Mouse (Mus musculus): ENCODE data around the gene Srrd. TPM values are rescaled to one million over a fixed set of nuclear protein-coding genes. Genes with fewer than 3 reads are reported as not detected.

The Srrd gene
- total and polyA plus RNA-seq, 2 experiments from 2014 or later: 52.2 to 67.9 TPM

GRCm38 (mm10) chr5:112326446-112327009 lies 16.3 kb downstream of the Srrd start:
- no peaks in the 10 kb centered on the region for H3K4me1 ChIP-seq (ENCODE audit: insufficient read depth)
- H3K27ac ChIP-seq (ENCODE audit: low read depth, low read length): peak overlapping the region; percentile 76
- no peaks in the 10 kb centered on the region for H3K9me3 ChIP-seq (ENCODE audit: low read length)
- H3K36me3 ChIP-seq (ENCODE audit: insufficient read depth): peaks cover 35% of the 10 kb centered on the region
- no peaks in the 10 kb centered on the region for H3K27me3 ChIP-seq (ENCODE audit: insufficient read depth, low read length)
- peak overlapping the region; percentile 63 for H3K4me2 ChIP-seq (ENCODE audit: low read depth)
- 1% methylated on average over 32 of the region's 33 CpGs for WGBS
- DNase-seq (no peak), ATAC-seq (peak; percentile 53)
- no peak for TF ChIP-seq CTCF (IDR thresholded peaks at IDR 0.05; ENCODE audit: low read depth)
- H3K4me3 ChIP-seq (ENCODE audit: low read depth, low read length): peak overlapping the region; percentile 66
- H3K9ac ChIP-seq: peak overlapping the region; percentile 69

- H3K4me3 ChIP-seq (ENCODE audit: low read depth, low read length): peak within 1 kb of the TSS; percentile 66
- no peaks in the 10 kb centered on the region for H3K27me3 ChIP-seq (ENCODE audit: insufficient read depth, low read length)
- peak within 1 kb of the TSS; percentile 76 for H3K27ac ChIP-seq (ENCODE audit: low read depth, low read length)
- DNase-seq (peak; percentile 97), ATAC-seq (peak; percentile 95)
- 10% methylated on average over 48 of the region's 48 CpGs for WGBS
- TF ChIP-seq CTCF (IDR thresholded peaks at IDR 0.05; ENCODE audit: low read depth): peak; percentile 29; the same call in 1 of the 2 replicates
- H3K36me3 ChIP-seq (ENCODE audit: insufficient read depth): peaks cover 28% of the 10 kb centered on the region
- peak within 1 kb of the TSS; percentile 69 for H3K9ac ChIP-seq
- peak within 1 kb of the TSS; percentile 63 for H3K4me2 ChIP-seq (ENCODE audit: low read depth)
- H3K9me3 ChIP-seq (ENCODE audit: low read length): no peaks in the 10 kb centered on the region
- H3K4me1 ChIP-seq (ENCODE audit: insufficient read depth): no peaks in the 10 kb centered on the region
Measured at GRCm38 (mm10) chr5:112325546-112326445, 17.0 kb downstream of the Srrd start, which contains the start of gene Tfip11. Tfip11 (plus strand) TSS chr5:112326358.

GRCm38 (mm10) chr5:112324637-112325545 lies 17.9 kb downstream of the Srrd start:
- 39% methylated on average over 24 of the region's 24 CpGs for whole genome bisulfite sequencing

GRCm38 (mm10) chr5:112323246-112323645 lies 19.6 kb downstream of the Srrd start:
- Histone ChIP-seq H3K9ac (no peak overlapping the region), H3K4me2 (ENCODE audit: low read depth) (no peak overlapping the region), H3K4me3 (ENCODE audit: low read depth, low read length) (no peak overlapping the region), H3K36me3 (ENCODE audit: insufficient read depth) (0 out of 2 replicates have a peak, but pooled peaks cover 7% of the 10 kb centered on the region), H3K4me1 (ENCODE audit: insufficient read depth) (no peaks in the 10 kb centered on the region), H3K27me3 (ENCODE audit: insufficient read depth, low read length) (no peaks in the 10 kb centered on the region), H3K9me3 (ENCODE audit: low read length) (no peaks in the 10 kb centered on the region), H3K27ac (ENCODE audit: low read depth, low read length) (no peak overlapping the region)
- no peak for TF ChIP-seq CTCF (IDR thresholded peaks at IDR 0.05; ENCODE audit: low read depth)
- ATAC-seq (no peak), DNase-seq (no peak)
- WGBS: 82% methylated on average over 6 of the region's 6 CpGs

More at GRCm38 (mm10) chr5:112324637-112325545, 17.9 kb downstream of the Srrd start:
- Histone ChIP-seq H3K4me1 (ENCODE audit: insufficient read depth) (no peaks in the 10 kb centered on the region), H3K36me3 (ENCODE audit: insufficient read depth) (peaks cover 19% of the 10 kb centered on the region), H3K4me3 (ENCODE audit: low read depth, low read length) (no peak overlapping the region), H3K4me2 (ENCODE audit: low read depth) (peak overlapping the region; percentile 63), H3K9ac (no peak overlapping the region), H3K27ac (ENCODE audit: low read depth, low read length) (no peak overlapping the region), H3K9me3 (ENCODE audit: low read length) (no peaks in the 10 kb centered on the region), H3K27me3 (ENCODE audit: insufficient read depth, low read length) (no peaks in the 10 kb centered on the region)
- ATAC-seq (no peak), DNase-seq (no peak)
- TF ChIP-seq CTCF (IDR thresholded peaks at IDR 0.05; ENCODE audit: low read depth): no peak

GRCm38 (mm10) chr5:112321376-112321775 lies 21.5 kb downstream of the Srrd start:
- 63% methylated on average over 4 of the region's 4 CpGs for WGBS
- Histone ChIP-seq H3K36me3 (ENCODE audit: insufficient read depth) (no peaks in the 10 kb centered on the region), H3K4me2 (ENCODE audit: low read depth) (no peak overlapping the region), H3K27me3 (ENCODE audit: insufficient read depth, low read length) (no peaks in the 10 kb centered on the region), H3K9me3 (ENCODE audit: low read length) (no peaks in the 10 kb centered on the region), H3K27ac (ENCODE audit: low read depth, low read length) (no peak overlapping the region), H3K9ac (no peak overlapping the region), H3K4me3 (ENCODE audit: low read depth, low read length) (no peak overlapping the region), H3K4me1 (ENCODE audit: insufficient read depth) (no peaks in the 10 kb centered on the region)
- ATAC-seq (no peak), DNase-seq (no peak)
- no peak for TF ChIP-seq CTCF (IDR thresholded peaks at IDR 0.05; ENCODE audit: low read depth)

- H3K9ac ChIP-seq: no peak overlapping the region
- H3K4me1 ChIP-seq (ENCODE audit: insufficient read depth): no peaks in the 10 kb centered on the region
- 65% methylated on average over 6 of the region's 6 CpGs for WGBS
- ATAC-seq: peak; percentile 78
- no peaks in the 10 kb centered on the region for H3K9me3 ChIP-seq (ENCODE audit: low read length)
- no peak for TF ChIP-seq CTCF (IDR thresholded peaks at IDR 0.05; ENCODE audit: low read depth)
- no peaks in the 10 kb centered on the region for H3K36me3 ChIP-seq (ENCODE audit: insufficient read depth)
- H3K4me3 ChIP-seq (ENCODE audit: low read depth, low read length): no peak overlapping the region
- H3K27me3 ChIP-seq (ENCODE audit: insufficient read depth, low read length): no peaks in the 10 kb centered on the region
- no peak overlapping the region for H3K27ac ChIP-seq (ENCODE audit: low read depth, low read length)
- no peak overlapping the region for H3K4me2 ChIP-seq (ENCODE audit: low read depth)
- peak; percentile 81 for DNase-seq
Measured at GRCm38 (mm10) chr5:112320936-112321335, 21.9 kb downstream of the Srrd start.
